Mouse (Mus musculus): Measurements from ENCODE around the gene Prrc2b. TPM values are rescaled to one million over a fixed set of nuclear protein-coding genes. Genes with fewer than 3 reads are reported as not detected.

Prrc2b gene
- 97.5 and 108 TPM in 2 replicates for polyA plus RNA-seq (2012; rRNA removed)

GRCm38 (mm10) chr2:32150924-32151659 lies at the start of gene Prrc2b:
Gene Prrc2b (plus strand): TSS chr2:32151082.

GRCm38 (mm10) chr2:32235886-32236759 lies 85.2 kb downstream of the Prrc2b start, which contains the start of gene Pomt1:
Gene Pomt1 (plus strand): TSS chr2:32236590.

GRCm38 (mm10) chr2:32259657-32260417 lies 109.0 kb downstream of the Prrc2b start, which contains the start of gene Uck1:
Gene Uck1 (minus strand): TSS chr2:32260159.

Other genes with a start within 250 kb of the Prrc2b start
- gene Aif1l, start 200.9 kb upstream of the Prrc2b start, polyA plus RNA-seq (2012; rRNA removed): 31.6 and 37.4 TPM in 2 replicates
- 42.7 and 42.8 TPM in 2 replicates for gene Nup214, start 176.6 kb upstream of the Prrc2b start, polyA plus RNA-seq (2012; rRNA removed)
- gene Fam78a, start 66.2 kb upstream of the Prrc2b start, polyA plus RNA-seq (2012; rRNA removed): 0.57 and 1.2 TPM in 2 replicates
- 13.7 and 16.5 TPM in 2 replicates for gene Plpp7, start 55.6 kb upstream of the Prrc2b start, polyA plus RNA-seq (2012; rRNA removed)
- 40.2 and 43.3 TPM in 2 replicates for gene Pomt1, start 85.5 kb downstream of the Prrc2b start, polyA plus RNA-seq (2012; rRNA removed)
- gene Uck1, start 109.1 kb downstream of the Prrc2b start, polyA plus RNA-seq (2012; rRNA removed): 71.8 and 74.1 TPM in 2 replicates
- gene Golga2, start 136.3 kb downstream of the Prrc2b start, polyA plus RNA-seq (2012; rRNA removed): 51.7 and 57.5 TPM in 2 replicates
- gene Swi5, start 137.0 kb downstream of the Prrc2b start, polyA plus RNA-seq (2012; rRNA removed): 373 and 404 TPM in 2 replicates
- 227 and 232 TPM in 2 replicates for gene Ciz1, start 201.2 kb downstream of the Prrc2b start, polyA plus RNA-seq (2012; rRNA removed)
- 141 and 226 TPM in 2 replicates for gene Dnm1, start 202.3 kb downstream of the Prrc2b start, polyA plus RNA-seq (2012; rRNA removed)
- 81.0 and 92.5 TPM in 2 replicates for gene 1110008P14Rik, start 230.9 kb downstream of the Prrc2b start, polyA plus RNA-seq (2012; rRNA removed)
- 0.70 and 1.2 TPM in 2 replicates for gene Lcn2, start 237.2 kb downstream of the Prrc2b start, polyA plus RNA-seq (2012; rRNA removed)
- 44.8 and 49.5 TPM in 2 replicates for gene Ptges2, start 244.8 kb downstream of the Prrc2b start, polyA plus RNA-seq (2012; rRNA removed)

Measured in central nervous system, embryonic 14 days (tissue).